Mouse (Mus musculus): ENCODE results near the gene Fam32a. TPM values are rescaled to one million over a fixed set of nuclear protein-coding genes. Genes with fewer than 3 reads are reported as not detected.

The Fam32a gene
- 77.6 and 80.0 TPM in 2 replicates for polyA plus RNA-seq (2016; fragmentation: Nextera tagmentation; extraction: Ambion mirVana)

- peaks cover 39% of the 10 kb centered on the region for H3K36me3 ChIP-seq (replicated peaks)
- H3K4me3 ChIP-seq = peak within 1 kb of the TSS; percentile 76
- 13% methylated on average over 39 of the region's 39 CpGs for WGBS
- H3K27ac ChIP-seq = peak within 1 kb of the TSS; percentile 87
- H3K27me3 ChIP-seq (ENCODE audit: poor library complexity, severe bottlenecking) = no peaks in the 10 kb centered on the region
- DNase-seq (ENCODE audit: extremely low spot score, low spot score) = peak; percentile 92
- peaks cover 14% of the 10 kb centered on the region for H3K4me1 ChIP-seq
- H3K9me3 ChIP-seq = no peaks in the 10 kb centered on the region
These were observed at the start of gene Fam32a for GRCm38 (mm10) chr8:72219541-72220363. Gene Fam32a (plus strand): TSS chr8:72219730.

- Histone ChIP-seq H3K9me3 (no peaks in the 10 kb centered on the region), H3K27ac (no peak overlapping the region), H3K27me3 (ENCODE audit: poor library complexity, severe bottlenecking) (no peaks in the 10 kb centered on the region), H3K4me1 (no peaks in the 10 kb centered on the region), H3K4me3 (no peak overlapping the region), H3K36me3 (replicated peaks) (peaks cover 98% of the 10 kb centered on the region)
- 65% methylated on average over 5 of the region's 5 CpGs for WGBS
- DNase-seq (ENCODE audit: extremely low spot score, low spot score) = peak; percentile 55
These were observed 42.1 kb upstream of the Fam32a start for GRCm38 (mm10) chr8:72177346-72177925.

DNA sequence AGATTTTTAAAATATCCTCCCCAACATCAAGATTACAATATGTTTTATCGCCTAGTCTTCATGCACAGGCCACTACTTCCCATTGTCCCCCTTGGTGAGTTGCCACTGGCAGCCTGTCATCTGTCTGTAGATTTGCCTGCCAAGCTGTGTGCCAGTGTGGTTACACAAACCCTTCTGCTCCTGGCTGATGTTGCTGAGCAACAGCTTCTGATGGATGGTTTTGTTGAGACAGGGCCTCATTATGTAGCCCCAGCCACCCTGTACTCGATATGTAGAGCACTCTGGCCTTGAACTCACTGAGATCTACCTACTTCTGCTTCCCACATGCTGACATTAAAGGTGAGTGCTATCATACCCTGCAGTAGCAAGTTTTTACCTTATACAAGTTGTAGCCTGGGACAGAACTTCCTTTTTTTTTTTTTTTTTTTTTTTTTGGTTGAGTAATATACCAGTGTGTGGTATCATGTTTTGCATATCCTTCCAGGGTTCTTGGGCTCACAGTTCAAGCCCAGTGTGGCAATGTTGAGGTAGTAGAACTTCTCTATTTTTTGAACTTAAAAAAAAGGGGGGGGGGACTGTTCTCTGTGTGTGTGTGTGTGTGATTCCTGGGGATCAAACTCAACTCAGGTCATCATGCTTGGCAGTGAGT is 35.9 kb upstream of the Fam32a start:
- no peaks in the 10 kb centered on the region for H3K9me3 ChIP-seq
- no peak for DNase-seq (ENCODE audit: extremely low spot score, low spot score)
- WGBS = 93% methylated on average over 2 of the region's 2 CpGs
- H3K27ac ChIP-seq = no peak overlapping the region
- H3K4me3 ChIP-seq = no peak overlapping the region
- no peaks in the 10 kb centered on the region for H3K27me3 ChIP-seq (ENCODE audit: poor library complexity, severe bottlenecking)
- H3K4me1 ChIP-seq = no peaks in the 10 kb centered on the region
- peaks cover 37% of the 10 kb centered on the region for H3K36me3 ChIP-seq (replicated peaks)

DNA sequence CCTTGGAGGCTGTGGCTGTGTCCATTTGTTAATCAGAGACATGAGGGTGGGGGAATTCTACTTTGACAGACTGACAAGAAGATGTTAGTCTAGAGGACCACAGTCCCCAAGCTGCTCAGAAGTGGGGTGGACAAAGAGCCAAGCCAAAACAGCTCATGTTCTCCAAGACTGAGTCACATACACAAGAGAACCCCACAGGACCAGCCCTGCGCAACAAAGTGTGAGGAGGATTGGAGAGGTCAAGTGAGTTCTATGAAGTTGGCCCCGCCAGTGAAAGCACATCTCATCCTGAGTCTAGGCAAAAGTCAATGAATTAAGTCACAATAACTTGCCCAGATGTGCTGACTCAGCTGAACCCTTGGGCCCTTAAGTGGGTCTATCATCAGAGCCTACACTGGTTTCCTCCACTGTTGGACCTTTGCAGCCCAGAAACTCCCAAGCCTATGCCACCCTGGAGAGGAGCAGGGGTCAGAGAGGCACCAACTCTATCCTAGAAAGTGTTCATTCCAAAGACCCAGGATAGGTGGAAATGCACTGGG is 31.7 kb upstream of the Fam32a start:
- Histone ChIP-seq H3K36me3 (replicated peaks) (no peaks in the 10 kb centered on the region), H3K4me3 (no peak overlapping the region), H3K9me3 (no peaks in the 10 kb centered on the region), H3K4me1 (no peaks in the 10 kb centered on the region), H3K27ac (no peak overlapping the region), H3K27me3 (ENCODE audit: poor library complexity, severe bottlenecking) (no peaks in the 10 kb centered on the region)
- no peak for DNase-seq (ENCODE audit: extremely low spot score, low spot score)
- 89% methylated on average over 2 of the region's 2 CpGs for WGBS

DNA sequence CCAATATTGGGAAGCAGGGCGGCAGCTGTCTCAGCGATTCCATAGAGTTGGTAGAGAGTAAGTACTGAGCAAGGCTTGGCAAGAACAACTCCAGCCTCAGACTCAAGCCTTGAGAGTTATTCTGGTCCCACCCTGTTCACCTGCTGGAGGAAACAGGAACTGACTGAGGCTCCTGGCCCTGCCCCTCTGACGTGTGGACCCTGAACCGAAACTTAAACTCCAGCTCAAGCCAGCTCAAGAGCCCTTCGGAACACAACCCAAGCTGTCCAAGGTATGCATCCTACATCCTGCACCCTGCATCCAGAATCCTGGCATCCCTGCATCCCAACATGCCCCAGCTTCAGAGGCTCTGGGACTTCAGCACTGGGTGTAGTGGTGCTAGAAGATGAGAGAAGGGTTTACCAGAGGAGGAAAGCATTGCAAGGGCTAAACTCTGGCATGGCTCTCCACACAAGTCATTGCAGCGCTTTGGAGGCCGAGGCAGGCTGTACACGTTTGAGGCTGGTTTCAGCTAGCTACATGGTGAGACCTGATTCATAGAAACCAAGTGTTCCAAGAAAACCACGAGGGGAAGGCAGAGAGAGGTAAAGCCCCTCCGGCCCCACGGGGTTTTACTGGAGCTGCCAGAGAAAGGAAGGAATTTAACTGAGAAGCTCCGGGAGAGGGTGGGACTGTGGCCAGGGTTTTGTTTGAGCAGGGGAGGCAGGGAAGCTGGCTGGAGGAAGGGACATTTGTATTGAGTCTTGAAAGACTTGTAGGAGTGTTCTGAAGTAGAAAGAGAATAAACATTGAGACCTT is 29.9 kb upstream of the Fam32a start, which contains the start of gene Hsh2d:
Gene Hsh2d (plus strand): TSS at position 222 of the 798 bp plus-strand sequence.
- Histone ChIP-seq H3K27ac (no peak within 1 kb of the TSS), H3K9me3 (no peaks in the 10 kb centered on the region), H3K4me1 (no peaks in the 10 kb centered on the region), H3K27me3 (ENCODE audit: poor library complexity, severe bottlenecking) (no peaks in the 10 kb centered on the region), H3K36me3 (replicated peaks) (no peaks in the 10 kb centered on the region), H3K4me3 (no peak within 1 kb of the TSS)
- WGBS = 76% methylated on average over 12 of the region's 12 CpGs
- DNase-seq (ENCODE audit: extremely low spot score, low spot score) = no peak

- WGBS = 82% methylated on average over 2 of the region's 2 CpGs
- H3K4me1 ChIP-seq = no peaks in the 10 kb centered on the region
- H3K27ac ChIP-seq = no peak overlapping the region
- no peak for DNase-seq (ENCODE audit: extremely low spot score, low spot score)
- no peak overlapping the region for H3K4me3 ChIP-seq
- H3K27me3 ChIP-seq (ENCODE audit: poor library complexity, severe bottlenecking) = no peaks in the 10 kb centered on the region
- no peaks in the 10 kb centered on the region for H3K9me3 ChIP-seq
- H3K36me3 ChIP-seq (replicated peaks) = no peaks in the 10 kb centered on the region
These were observed 29.4 kb upstream of the Fam32a start for GRCm38 (mm10) chr8:72190215-72190539.

DNA sequence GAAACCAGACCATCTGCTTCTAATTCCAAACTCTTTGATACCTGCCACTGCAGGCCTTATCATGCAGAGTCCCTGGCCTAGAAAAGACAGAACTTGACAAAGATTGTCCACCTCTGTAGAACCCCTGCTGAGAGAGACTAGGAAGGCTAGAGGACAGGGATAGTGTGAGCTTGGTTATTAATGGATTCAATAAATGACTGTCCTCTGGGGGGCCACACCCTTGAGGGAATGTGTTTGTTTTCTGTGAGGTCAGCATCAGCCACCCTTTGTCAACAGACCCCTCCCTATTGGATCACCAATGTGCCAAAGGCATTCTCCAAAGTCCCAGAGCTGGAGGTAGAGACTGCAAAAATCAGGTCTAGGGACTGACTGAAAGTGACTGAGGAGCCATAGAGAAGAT is 27.5 kb upstream of the Fam32a start:
- Histone ChIP-seq H3K27me3 (ENCODE audit: poor library complexity, severe bottlenecking) (no peaks in the 10 kb centered on the region), H3K9me3 (no peaks in the 10 kb centered on the region), H3K4me3 (no peak overlapping the region), H3K36me3 (replicated peaks) (no peaks in the 10 kb centered on the region), H3K27ac (no peak overlapping the region), H3K4me1 (no peaks in the 10 kb centered on the region)
- no peak for DNase-seq (ENCODE audit: extremely low spot score, low spot score)

GRCm38 (mm10) chr8:72197997-72198396 is 21.5 kb upstream of the Fam32a start:
- Histone ChIP-seq H3K9me3 (peaks cover 28% of the 10 kb centered on the region), H3K36me3 (replicated peaks) (no peaks in the 10 kb centered on the region), H3K4me3 (no peak overlapping the region), H3K27me3 (ENCODE audit: poor library complexity, severe bottlenecking) (no peaks in the 10 kb centered on the region), H3K27ac (no peak overlapping the region), H3K4me1 (no peaks in the 10 kb centered on the region)
- DNase-seq (ENCODE audit: extremely low spot score, low spot score) = no peak
- 68% methylated on average over 8 of the region's 8 CpGs for WGBS

- no peak overlapping the region for H3K27ac ChIP-seq
- H3K27me3 ChIP-seq (ENCODE audit: poor library complexity, severe bottlenecking) = no peaks in the 10 kb centered on the region
- no peak for DNase-seq (ENCODE audit: extremely low spot score, low spot score)
- H3K4me1 ChIP-seq = no peaks in the 10 kb centered on the region
- H3K36me3 ChIP-seq (replicated peaks) = no peaks in the 10 kb centered on the region
- peaks cover 16% of the 10 kb centered on the region for H3K9me3 ChIP-seq
- WGBS = 68% methylated on average over 1 of the region's 1 CpGs
- H3K4me3 ChIP-seq = no peak overlapping the region
These were observed 10.9 kb upstream of the Fam32a start for GRCm38 (mm10) chr8:72208582-72208981.

GRCm38 (mm10) chr8:72210222-72210621 is 9.3 kb upstream of the Fam32a start:
- H3K4me1 ChIP-seq = no peaks in the 10 kb centered on the region
- no peaks in the 10 kb centered on the region for H3K36me3 ChIP-seq (replicated peaks)
- no peak overlapping the region for H3K4me3 ChIP-seq
- 0 out of 2 replicates have a peak, but pooled peaks cover 3% of the 10 kb centered on the region for H3K9me3 ChIP-seq
- H3K27ac ChIP-seq = no peak overlapping the region
- DNase-seq (ENCODE audit: extremely low spot score, low spot score) = no peak
- WGBS = 74% methylated on average over 4 of the region's 4 CpGs
- no peaks in the 10 kb centered on the region for H3K27me3 ChIP-seq (ENCODE audit: poor library complexity, severe bottlenecking)

DNA sequence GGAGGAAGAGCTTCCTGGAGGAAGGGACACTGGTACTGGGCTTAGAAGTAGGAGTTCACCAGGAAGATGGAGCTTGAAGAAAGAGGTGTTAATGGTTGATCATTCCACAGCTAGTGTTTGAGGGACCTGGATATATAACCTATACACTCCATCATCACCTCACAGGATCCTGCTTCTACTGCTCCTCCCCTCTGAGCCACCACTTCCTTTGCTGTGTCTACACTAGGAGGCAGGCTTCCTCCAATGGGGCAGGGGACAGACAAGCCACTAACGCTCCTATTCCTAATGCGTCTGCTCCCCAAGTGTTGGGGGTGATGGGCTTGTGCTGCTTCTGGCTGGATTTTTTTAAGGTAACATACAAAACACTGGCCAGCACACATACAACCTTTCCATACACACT is 8.8 kb upstream of the Fam32a start:
- 79% methylated on average over 2 of the region's 2 CpGs for WGBS
- no peak overlapping the region for H3K27ac ChIP-seq
- H3K4me3 ChIP-seq = no peak overlapping the region
- H3K36me3 ChIP-seq (replicated peaks) = no peaks in the 10 kb centered on the region
- H3K4me1 ChIP-seq = no peaks in the 10 kb centered on the region
- no peaks in the 10 kb centered on the region for H3K9me3 ChIP-seq
- DNase-seq (ENCODE audit: extremely low spot score, low spot score) = no peak
- no peaks in the 10 kb centered on the region for H3K27me3 ChIP-seq (ENCODE audit: poor library complexity, severe bottlenecking)

- 77% methylated on average over 1 of the region's 1 CpGs for WGBS
- H3K4me3 ChIP-seq = no peak overlapping the region
These were observed 7.7 kb upstream of the Fam32a start for GRCm38 (mm10) chr8:72211846-72212245.

More at GRCm38 (mm10) chr8:72211846-72212245, 7.7 kb upstream of the Fam32a start:
- H3K27ac ChIP-seq = no peak overlapping the region
- no peak for DNase-seq (ENCODE audit: extremely low spot score, low spot score)
- no peaks in the 10 kb centered on the region for H3K27me3 ChIP-seq (ENCODE audit: poor library complexity, severe bottlenecking)
- H3K9me3 ChIP-seq = no peaks in the 10 kb centered on the region
- H3K4me1 ChIP-seq = no peaks in the 10 kb centered on the region
- H3K36me3 ChIP-seq (replicated peaks) = no peaks in the 10 kb centered on the region
